Mouse (Mus musculus): ENCODE measurements around the gene Ero1lb. TPM values are rescaled to one million over a fixed set of nuclear protein-coding genes. Genes with fewer than 3 reads are reported as not detected.
"Not testable (repeated sequence)": the region's sequence is repeated elsewhere in the genome, so short reads cannot be mapped to it uniquely, and the experiment has no call there.

Ero1lb gene
- polyA plus RNA-seq, 1 experiment, result 1.3 TPM

GRCm38 (mm10) chr13:12626061-12626460, 60.4 kb downstream of the Ero1lb start:
- H3ac ChIP-seq (ENCODE audit: control insufficient read depth, insufficient read length, low read depth); H3K36me3 ChIP-seq (ENCODE audit: control insufficient read depth, insufficient read depth); H3K79me2 ChIP-seq (ENCODE audit: control insufficient read depth, insufficient read depth); H3K79me3 ChIP-seq (ENCODE audit: low read depth); H3K27me3 ChIP-seq (ENCODE audit: control insufficient read depth, insufficient read depth, insufficient read length); H3K4me3 ChIP-seq (ENCODE audit: insufficient read depth, poor library complexity, severe bottlenecking): not testable (repeated sequence)

GRCm38 (mm10) chr13:12627746-12628145, 62.1 kb downstream of the Ero1lb start:
- not testable (repeated sequence) for H3K36me3 ChIP-seq (ENCODE audit: control insufficient read depth, insufficient read depth); H3K27me3 ChIP-seq (ENCODE audit: control insufficient read depth, insufficient read depth, insufficient read length); H3K79me2 ChIP-seq (ENCODE audit: control insufficient read depth, insufficient read depth); H3K4me3 ChIP-seq (ENCODE audit: insufficient read depth, poor library complexity, severe bottlenecking); H3K79me3 ChIP-seq (ENCODE audit: low read depth); H3ac ChIP-seq (ENCODE audit: control insufficient read depth, insufficient read length, low read depth)

- not testable (repeated sequence) for H3K27me3 ChIP-seq (ENCODE audit: control insufficient read depth, insufficient read depth, insufficient read length); H3K4me3 ChIP-seq (ENCODE audit: insufficient read depth, poor library complexity, severe bottlenecking); H3K36me3 ChIP-seq (ENCODE audit: control insufficient read depth, insufficient read depth); H3ac ChIP-seq (ENCODE audit: control insufficient read depth, insufficient read length, low read depth); H3K79me2 ChIP-seq (ENCODE audit: control insufficient read depth, insufficient read depth); H3K79me3 ChIP-seq (ENCODE audit: low read depth)
Observed at GRCm38 (mm10) chr13:12628181-12628580, 62.5 kb downstream of the Ero1lb start.

GRCm38 (mm10) chr13:12630252-12630651, 64.6 kb downstream of the Ero1lb start:
- H3K27me3 ChIP-seq (ENCODE audit: control insufficient read depth, insufficient read depth, insufficient read length); H3K79me3 ChIP-seq (ENCODE audit: low read depth); H3ac ChIP-seq (ENCODE audit: control insufficient read depth, insufficient read length, low read depth); H3K4me3 ChIP-seq (ENCODE audit: insufficient read depth, poor library complexity, severe bottlenecking); H3K36me3 ChIP-seq (ENCODE audit: control insufficient read depth, insufficient read depth); H3K79me2 ChIP-seq (ENCODE audit: control insufficient read depth, insufficient read depth): not testable (repeated sequence)

GRCm38 (mm10) chr13:12634941-12635588, 69.4 kb downstream of the Ero1lb start:
- TF ChIP-seq CEBPB (IDR thresholded peaks at IDR 0.05; ENCODE audit: low read depth), result peak; percentile 51
- H3ac ChIP-seq (ENCODE audit: control insufficient read depth, insufficient read length, low read depth); H3K79me2 ChIP-seq (ENCODE audit: control insufficient read depth, insufficient read depth); H3K36me3 ChIP-seq (ENCODE audit: control insufficient read depth, insufficient read depth); H3K79me3 ChIP-seq (ENCODE audit: low read depth); H3K4me3 ChIP-seq (ENCODE audit: insufficient read depth, poor library complexity, severe bottlenecking); H3K27me3 ChIP-seq (ENCODE audit: control insufficient read depth, insufficient read depth, insufficient read length): not testable (repeated sequence)

- H3K27me3 ChIP-seq (ENCODE audit: control insufficient read depth, insufficient read depth, insufficient read length); H3K36me3 ChIP-seq (ENCODE audit: control insufficient read depth, insufficient read depth): not testable (repeated sequence)
Observed at GRCm38 (mm10) chr13:12642795-12643194, 77.1 kb downstream of the Ero1lb start.

GRCm38 (mm10) chr13:12646676-12647075, 81.0 kb downstream of the Ero1lb start:
- H3K79me2 ChIP-seq (ENCODE audit: control insufficient read depth, insufficient read depth); H3K36me3 ChIP-seq (ENCODE audit: control insufficient read depth, insufficient read depth); H3ac ChIP-seq (ENCODE audit: control insufficient read depth, insufficient read length, low read depth); H3K4me3 ChIP-seq (ENCODE audit: insufficient read depth, poor library complexity, severe bottlenecking); H3K79me3 ChIP-seq (ENCODE audit: low read depth); H3K27me3 ChIP-seq (ENCODE audit: control insufficient read depth, insufficient read depth, insufficient read length): not testable (repeated sequence)

More at GRCm38 (mm10) chr13:12642795-12643194, 77.1 kb downstream of the Ero1lb start:
- H3K79me3 ChIP-seq (ENCODE audit: low read depth); H3ac ChIP-seq (ENCODE audit: control insufficient read depth, insufficient read length, low read depth); H3K4me3 ChIP-seq (ENCODE audit: insufficient read depth, poor library complexity, severe bottlenecking); H3K79me2 ChIP-seq (ENCODE audit: control insufficient read depth, insufficient read depth): not testable (repeated sequence)

GRCm38 (mm10) chr13:12650020-12650876, 84.6 kb downstream of the Ero1lb start:
- H3K36me3 ChIP-seq (ENCODE audit: control insufficient read depth, insufficient read depth); H3K27me3 ChIP-seq (ENCODE audit: control insufficient read depth, insufficient read depth, insufficient read length); H3K79me3 ChIP-seq (ENCODE audit: low read depth); H3K79me2 ChIP-seq (ENCODE audit: control insufficient read depth, insufficient read depth): not testable (repeated sequence)
- Histone ChIP-seq H3ac (ENCODE audit: control insufficient read depth, insufficient read length, low read depth) (peak overlapping the region; percentile 70), H3K4me3 (ENCODE audit: insufficient read depth, poor library complexity, severe bottlenecking) (peak overlapping the region; percentile 29)

GRCm38 (mm10) chr13:12650877-12651176, 85.2 kb downstream of the Ero1lb start:
- H3ac ChIP-seq (ENCODE audit: control insufficient read depth, insufficient read length, low read depth), result peak overlapping the region; percentile 62
- not testable (repeated sequence) for H3K4me3 ChIP-seq (ENCODE audit: insufficient read depth, poor library complexity, severe bottlenecking); H3K79me3 ChIP-seq (ENCODE audit: low read depth); H3K79me2 ChIP-seq (ENCODE audit: control insufficient read depth, insufficient read depth); H3K27me3 ChIP-seq (ENCODE audit: control insufficient read depth, insufficient read depth, insufficient read length); H3K36me3 ChIP-seq (ENCODE audit: control insufficient read depth, insufficient read depth)

Other genes with a start within 250 kb of the Ero1lb start
- gene Actn2, start 225.1 kb upstream of the Ero1lb start, polyA plus RNA-seq (2012; fragmentation: generic; extraction: Trizol), result 0.07 TPM
- 27.6 TPM for gene Heatr1, start 170.8 kb upstream of the Ero1lb start, polyA plus RNA-seq (2012; fragmentation: generic; extraction: Trizol)
- 16.3 TPM for gene Lgals8, start 100.9 kb upstream of the Ero1lb start, polyA plus RNA-seq (2012; fragmentation: generic; extraction: Trizol)
- gene Edaradd, start 45.4 kb upstream of the Ero1lb start, polyA plus RNA-seq (2012; fragmentation: generic; extraction: Trizol), result not detected
- gene Prl2c3, start 234.2 kb downstream of the Ero1lb start, polyA plus RNA-seq (2012; fragmentation: generic; extraction: Trizol), result 53.6 TPM

Data from C2C12 (cell line).